In the genomic region with DNA sequence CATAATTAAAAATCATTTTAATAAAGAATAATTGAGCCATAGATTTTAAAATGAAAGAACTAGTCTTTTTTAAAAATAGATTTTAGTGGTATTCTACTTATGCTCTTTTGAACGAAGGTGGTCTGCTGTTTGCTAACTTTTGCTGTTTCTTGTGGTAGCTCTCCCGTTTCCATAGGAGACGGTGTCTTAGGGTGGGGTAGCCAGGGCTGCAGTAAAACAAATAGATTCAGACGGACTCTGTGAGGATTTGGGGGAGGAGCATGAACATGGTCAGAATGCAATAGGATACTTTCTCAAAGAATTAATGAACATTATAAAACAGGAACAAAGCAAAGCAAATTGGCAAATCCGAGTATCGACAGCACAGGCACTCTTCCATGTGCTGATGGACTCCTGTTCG, we compare ENCODE assay signal across 28 mouse cellular contexts.
"Had no signal": no experiment of that assay in that cellular context is flagged by ENCODE, and none has a peak within 500 bp of the region (broad histone marks: within the 10 kb centered on the region; RNA-seq: fewer than 3 reads in every experiment).

No protein-coding gene starts in this region.

- H3K9me3 ChIP-seq: embryonic facial prominence, embryonic 10.5 days; embryonic facial prominence, embryonic 12.5 days; embryonic facial prominence, embryonic 13.5 days; embryonic facial prominence, embryonic 15.5 days; forebrain, embryonic 10.5 days; forebrain, embryonic 12.5 days; forebrain, embryonic 13.5 days; forebrain, embryonic 15.5 days had no signal

- H3K4me1 ChIP-seq: embryonic facial prominence, embryonic 15.5 days; forebrain, embryonic 10.5 days; forebrain, embryonic 12.5 days; forebrain, embryonic 13.5 days had no signal

- H3K9ac ChIP-seq: embryonic facial prominence, embryonic 12.5 days; embryonic facial prominence, embryonic 13.5 days; embryonic facial prominence, embryonic 15.5 days; forebrain, embryonic 12.5 days; forebrain, embryonic 13.5 days; forebrain, embryonic 15.5 days; forebrain, postnatal 0 days had no signal

- H3K27me3 ChIP-seq: embryonic facial prominence, embryonic 12.5 days; embryonic facial prominence, embryonic 13.5 days; embryonic facial prominence, embryonic 15.5 days; forebrain, embryonic 12.5 days; forebrain, embryonic 13.5 days; forebrain, embryonic 15.5 days had no signal

- ATAC-seq: forebrain, embryonic 13.5 days; forebrain, embryonic 14.5 days; forebrain, embryonic 15.5 days; forebrain, embryonic 16.5 days; forebrain, postnatal 0 days had no signal

- H3K4me3 ChIP-seq: embryonic facial prominence, embryonic 10.5 days; embryonic facial prominence, embryonic 12.5 days; embryonic facial prominence, embryonic 13.5 days; embryonic facial prominence, embryonic 15.5 days; erythroblast, embryonic 14.5 days; forebrain, embryonic 10.5 days; forebrain, embryonic 12.5 days; forebrain, embryonic 13.5 days; forebrain, embryonic 15.5 days; gastrocnemius, adult 2 months had no signal

- DNase-seq: cerebellum, adult 2 months; cerebellum, adult 8-10 months; cerebellum, adult 9-10 months; cerebellum, adult 9-11 months; cerebellum, postnatal 10 days; cerebellum, postnatal 14 days; cerebellum, postnatal 25 days; cerebellum, postnatal 36 days; embryo, embryonic 11 days; forebrain, postnatal 0 days; gastrocnemius, adult 2 months; gastrocnemius, postnatal 10 days; gastrocnemius, postnatal 14 days; gastrocnemius, postnatal 25 days; gastrocnemius, postnatal 36 days; heart, adult 11 months; heart, adult 18-20 months had no signal

- H3K4me2 ChIP-seq: embryonic facial prominence, embryonic 12.5 days; embryonic facial prominence, embryonic 13.5 days; embryonic facial prominence, embryonic 15.5 days; forebrain, embryonic 12.5 days; forebrain, embryonic 13.5 days; forebrain, embryonic 15.5 days had no signal

- H3K27ac ChIP-seq: embryonic facial prominence, embryonic 10.5 days; embryonic facial prominence, embryonic 12.5 days; embryonic facial prominence, embryonic 13.5 days; embryonic facial prominence, embryonic 15.5 days; forebrain, embryonic 10.5 days; forebrain, embryonic 12.5 days; forebrain, embryonic 13.5 days; forebrain, embryonic 15.5 days; gastrocnemius, adult 2 months had no signal

- H3K36me3 ChIP-seq: embryonic facial prominence, embryonic 10.5 days; embryonic facial prominence, embryonic 12.5 days; embryonic facial prominence, embryonic 13.5 days; embryonic facial prominence, embryonic 15.5 days; forebrain, embryonic 10.5 days; forebrain, embryonic 12.5 days; forebrain, embryonic 15.5 days had no signal
